Mouse (Mus musculus) MEL (cell line): ENCODE measurements around the gene Diaph3. TPM values are rescaled to one million over a fixed set of nuclear protein-coding genes. Genes with fewer than 3 reads are reported as not detected.

Experiments used
- DNase-seq: peaks from one replicate; pipeline ENCODE4 v3.0.0; 2011; ENCODE audit warnings: low read depth, low spot score
- H3K27ac ChIP-seq: 2 replicates; pipeline ENCODE4 v1.5.1; 2012; ENCODE audit warnings: low read depth, mild to moderate bottlenecking, control low read depth, low read length, moderate library complexity; ENCODE audit not compliant: control insufficient read depth
- H3K27me3 ChIP-seq, 2 experiments: fragments of 150-350 bp in 1 of 2; sonication (generic) in 1 of 2; 2 replicates each; pipeline ENCODE4 v1.6.1; 2012; ENCODE audit warnings: low read length in 2 of 2, mild to moderate bottlenecking in 2 of 2, improper control_type of control experiment in 1 of 2, moderate library complexity in 1 of 2; ENCODE audit not compliant: insufficient read depth in 2 of 2, control insufficient read depth in 1 of 2
- H3K36me3 ChIP-seq, 2 experiments: 2 replicates each; pipeline ENCODE4 v1.6.1; 2012 to 2014; ENCODE audit warnings: low read length in 2 of 2, improper control_type of control experiment in 1 of 2, inconsistent platforms in 1 of 2, mild to moderate bottlenecking in 1 of 2; ENCODE audit not compliant: insufficient read depth in 2 of 2, control insufficient read depth in 1 of 2
- H3K4me1 ChIP-seq, 2 experiments: fragments of 150-350 bp in 1 of 2; sonication (generic) in 1 of 2; 2 replicates each; pipeline ENCODE4 v1.6.1; 2012; ENCODE audit warnings: low read length in 2 of 2, improper control_type of control experiment in 1 of 2, mild to moderate bottlenecking in 1 of 2; ENCODE audit not compliant: insufficient read depth in 2 of 2, control insufficient read depth in 1 of 2
- H3K4me3 ChIP-seq, 2 experiments: fragments of 150-350 bp in 1 of 2; sonication (generic) in 1 of 2; 2 replicates each; pipeline ENCODE4 v1.5.1; 2012; ENCODE audit warnings: low read depth in 2 of 2, low read length in 2 of 2, mild to moderate bottlenecking in 2 of 2, moderate library complexity in 2 of 2, control low read depth in 1 of 2, improper control_type of control experiment in 1 of 2; ENCODE audit not compliant: control insufficient read depth in 1 of 2, insufficient read depth in 1 of 2
- H3K79me2 ChIP-seq: 2 replicates; pipeline ENCODE4 v1.6.1; 2012; ENCODE audit warnings: mild to moderate bottlenecking, low read length, moderate library complexity; ENCODE audit not compliant: control insufficient read depth, poor library complexity, insufficient read depth
- H3K9ac ChIP-seq: 2 replicates; pipeline ENCODE4 v1.6.1; 2012; ENCODE audit warnings: low read depth, mild to moderate bottlenecking, control low read depth, low read length, moderate library complexity; ENCODE audit not compliant: control insufficient read depth, poor library complexity, severe bottlenecking
- H3K9me3 ChIP-seq: fragments of 150-350 bp; sonication (generic); replicated peaks from 2 replicates; pipeline ENCODE4 v1.6.1; 2012; ENCODE audit warnings: mild to moderate bottlenecking, low read length, improper control_type of control experiment, moderate library complexity; ENCODE audit not compliant: insufficient read depth
- BHLHE40 ChIP-seq: IDR thresholded peaks from 2 replicates; pipeline ENCODE4 v1.6.1; 2012; ENCODE audit warnings: low read depth, mild to moderate bottlenecking, inconsistent platforms, low read length, improper control_type of control experiment, borderline replicate concordance
- CHD2 ChIP-seq: IDR thresholded peaks from 2 replicates; pipeline ENCODE4 v1.6.1; 2011; ENCODE audit warnings: low read length, improper control_type of control experiment
- E2F4 ChIP-seq: IDR thresholded peaks from 2 replicates; pipeline ENCODE4 v1.6.1; 2011; ENCODE audit warnings: low read depth, low read length, improper control_type of control experiment, borderline replicate concordance
- GABPA ChIP-seq: IDR thresholded peaks from 2 replicates; pipeline ENCODE4 v1.6.1; 2012; ENCODE audit warnings: low read depth, mild to moderate bottlenecking, inconsistent platforms, low read length, improper control_type of control experiment, moderate library complexity
- HCFC1 ChIP-seq: IDR thresholded peaks from 2 replicates; pipeline ENCODE4 v1.6.1; 2012; ENCODE audit warnings: low read depth, mild to moderate bottlenecking, inconsistent platforms, low read length, improper control_type of control experiment, moderate library complexity
- JUND ChIP-seq: IDR thresholded peaks from 2 replicates; pipeline ENCODE4 v1.6.1; 2011; ENCODE audit warnings: low read depth, mild to moderate bottlenecking, improper control_type of control experiment, low read length
- KAT2A ChIP-seq: conservative IDR thresholded peaks from 2 replicates; pipeline ENCODE4 v1.6.1; 2012; ENCODE audit warnings: low read depth, low read length, improper control_type of control experiment, inconsistent platforms
- MAX ChIP-seq: IDR thresholded peaks from 2 replicates; pipeline ENCODE4 v1.6.1; 2011; ENCODE audit warnings: low read length, improper control_type of control experiment
- MAZ ChIP-seq: IDR thresholded peaks from 2 replicates; pipeline ENCODE4 v1.6.1; 2012; ENCODE audit warnings: low read depth, mild to moderate bottlenecking, inconsistent platforms, low read length, improper control_type of control experiment
- MEF2A ChIP-seq: IDR thresholded peaks from 2 replicates; pipeline ENCODE4 v1.6.1; 2014; ENCODE audit warnings: low read depth, mild to moderate bottlenecking, inconsistent platforms, low read length, improper control_type of control experiment; ENCODE audit not compliant: poor library complexity, insufficient replicate concordance, severe bottlenecking; ENCODE audit errors: extremely low read depth
- MXI1 ChIP-seq: IDR thresholded peaks from 2 replicates; pipeline ENCODE4 v1.6.1; 2011; ENCODE audit warnings: mild to moderate bottlenecking, low read depth, low read length, improper control_type of control experiment
- MYB ChIP-seq: IDR thresholded peaks from 2 replicates; pipeline ENCODE4 v1.6.1; 2011; ENCODE audit warnings: mild to moderate bottlenecking, low read depth, low read length, improper control_type of control experiment
- MYC ChIP-seq: IDR thresholded peaks from 2 replicates; pipeline ENCODE4 v1.6.1; 2011; ENCODE audit warnings: low read depth, mild to moderate bottlenecking, low read length, improper control_type of control experiment, moderate library complexity
- NELFE ChIP-seq: IDR thresholded peaks from 2 replicates; pipeline ENCODE4 v1.6.1; 2011; ENCODE audit warnings: low read depth, low read length, improper control_type of control experiment
- POLR2A ChIP-seq, 2 experiments: IDR thresholded peaks; 2 replicates each; pipeline ENCODE4 v1.6.1; 2011 to 2012; ENCODE audit warnings: low read length in 2 of 2, mild to moderate bottlenecking in 2 of 2, control low read depth in 1 of 2, improper control_type of control experiment in 1 of 2, low read depth in 1 of 2, moderate library complexity in 1 of 2; ENCODE audit not compliant: control insufficient read depth in 1 of 2, insufficient read depth in 1 of 2, poor library complexity in 1 of 2
- POLR2AphosphoS2 ChIP-seq: IDR thresholded peaks from 2 replicates; pipeline ENCODE4 v1.6.1; 2011; ENCODE audit warnings: low read length, improper control_type of control experiment
- POLR2AphosphoS5 ChIP-seq: IDR thresholded peaks from 2 replicates; pipeline ENCODE4 v1.6.1; 2012; ENCODE audit warnings: low read depth, borderline replicate concordance, mild to moderate bottlenecking, inconsistent platforms, low read length, moderate library complexity, mixed read lengths
- RCOR1 ChIP-seq: IDR thresholded peaks from 2 replicates; pipeline ENCODE4 v1.6.1; 2012; ENCODE audit warnings: low read depth, mild to moderate bottlenecking, inconsistent platforms, low read length, improper control_type of control experiment
- SIN3A ChIP-seq: IDR thresholded peaks from 2 replicates; pipeline ENCODE4 v1.6.1; 2012; ENCODE audit warnings: low read length, improper control_type of control experiment, inconsistent platforms
- SMC3 ChIP-seq: IDR thresholded peaks from 2 replicates; pipeline ENCODE4 v1.6.1; 2011; ENCODE audit warnings: low read depth, low read length, improper control_type of control experiment
- TAL1 ChIP-seq: IDR thresholded peaks from 2 replicates; pipeline ENCODE4 v1.6.1; 2012; ENCODE audit warnings: mild to moderate bottlenecking, inconsistent platforms, low read length, moderate library complexity, mixed read lengths
- TBP ChIP-seq: IDR thresholded peaks from 2 replicates; pipeline ENCODE4 v1.8.0; 2011; ENCODE audit warnings: low read depth, low read length, improper control_type of control experiment
- UBTF ChIP-seq: IDR thresholded peaks from 2 replicates; pipeline ENCODE4 v1.6.1; 2012; ENCODE audit warnings: low read depth, mild to moderate bottlenecking, inconsistent platforms, low read length, improper control_type of control experiment, moderate library complexity, borderline replicate concordance; ENCODE audit not compliant: insufficient read depth
- USF1 ChIP-seq: IDR thresholded peaks from 2 replicates; pipeline ENCODE4 v1.6.1; 2014; ENCODE audit warnings: low read depth, mild to moderate bottlenecking, inconsistent platforms, low read length, improper control_type of control experiment, moderate library complexity
- USF2 ChIP-seq, 2 experiments: IDR thresholded peaks; 2 replicates each; pipeline ENCODE4 v1.6.1; 2011 to 2012; ENCODE audit warnings: improper control_type of control experiment in 2 of 2, low read length in 2 of 2, borderline replicate concordance in 1 of 2, inconsistent platforms in 1 of 2, low read depth in 1 of 2, mild to moderate bottlenecking in 1 of 2; ENCODE audit not compliant: insufficient read depth in 1 of 2
- ZC3H11A ChIP-seq: IDR thresholded peaks from 2 replicates; pipeline ENCODE4 v1.6.1; 2012; ENCODE audit warnings: low read depth, mild to moderate bottlenecking, inconsistent platforms, low read length, improper control_type of control experiment
- ZMIZ1 ChIP-seq: IDR thresholded peaks from 2 replicates; pipeline ENCODE4 v1.6.1; 2012; ENCODE audit warnings: low read depth, mild to moderate bottlenecking, inconsistent platforms, low read length, improper control_type of control experiment, moderate library complexity
- ZNF384 ChIP-seq: IDR thresholded peaks from 2 replicates; pipeline ENCODE4 v1.6.1; 2012; ENCODE audit warnings: low read depth, mild to moderate bottlenecking, inconsistent platforms, low read length, improper control_type of control experiment
- polyA plus RNA-seq, 2 experiments: library from polyadenylated mRNA; stranded (reverse) in 1 of 2; unstranded in 1 of 2; fragments of >175 nt in 1 of 2; fragments of >200 nt in 1 of 2; gene quantifications; 2 replicates each; pipeline versions ENCODE4 v1.2.1 to v1.2.4; 2012; ENCODE audit warnings: low replicate concordance in 2 of 2, low read depth in 1 of 2; ENCODE audit not compliant: insufficient read length in 2 of 2, insufficient read depth in 1 of 2, missing spikeins in 1 of 2
- total RNA-seq: library from RNA; depleted of rRNA; stranded (reverse); fragments of 300-350 nt; gene quantifications from 2 replicates; pipeline ENCODE4 v1.2.3, GENCODE M21; 2012

The Diaph3 gene
- total and polyA plus RNA-seq, 3 experiments: 9.0 to 11.9 TPM; not detected in 1

DNA sequence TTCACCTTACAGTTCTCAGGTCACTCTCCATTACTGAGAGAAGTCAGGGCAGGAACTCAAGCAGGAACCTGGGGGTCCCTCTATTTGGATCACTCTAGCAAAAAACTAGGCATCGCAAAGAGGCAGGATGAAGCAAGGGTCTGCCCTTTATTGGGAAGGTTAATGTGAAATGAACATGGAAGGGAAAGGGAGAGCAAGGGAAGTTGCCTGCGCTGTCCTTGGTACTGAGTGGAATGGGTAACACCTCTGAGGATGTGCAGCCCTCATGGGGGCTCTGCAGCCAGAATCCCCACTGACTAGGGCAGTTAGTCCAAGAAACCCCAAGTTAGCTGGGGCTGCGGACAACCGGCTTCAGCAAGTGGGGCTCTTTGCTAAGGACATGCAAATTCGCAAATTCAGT, 507.2 kb downstream of the Diaph3 start:
- no peak overlapping the region for H3K27ac ChIP-seq
- no peak overlapping the region for H3K4me3 ChIP-seq
- H3K9ac ChIP-seq: no peak overlapping the region
- H3K9me3 ChIP-seq: no peaks in the 10 kb centered on the region
- peak; percentile 42 for DNase-seq
- no peak for TF ChIP-seq POLR2AphosphoS5
- TF ChIP-seq ZC3H11A: no peak
- no peak for TF ChIP-seq E2F4
- no peak for TF ChIP-seq MAZ
- no peak for TF ChIP-seq RCOR1
- no peak for TF ChIP-seq TBP
- no peak for TF ChIP-seq TAL1
- TF ChIP-seq KAT2A: no peak
- no peak for TF ChIP-seq JUND
- TF ChIP-seq MAX: no peak
- no peak for TF ChIP-seq SIN3A
- no peak for TF ChIP-seq ZMIZ1
- no peak for TF ChIP-seq USF2 (IDR thresholded peaks at IDR 0.05; ENCODE audit: borderline replicate concordance in 1 of 2, insufficient read depth in 1 of 2, low read depth in 1 of 2, low read length in 2 of 2)
- TF ChIP-seq UBTF: no peak
- TF ChIP-seq BHLHE40: no peak
- TF ChIP-seq MXI1: no peak
- TF ChIP-seq POLR2A (IDR thresholded peaks at IDR 0.05; ENCODE audit: control insufficient read depth in 1 of 2, insufficient read depth in 1 of 2, low read depth in 1 of 2, low read length in 2 of 2, poor library complexity in 1 of 2): no peak
- TF ChIP-seq MYB: no peak
- TF ChIP-seq HCFC1: no peak
- TF ChIP-seq ZNF384: no peak
- no peaks in the 10 kb centered on the region for H3K27me3 ChIP-seq
- no peaks in the 10 kb centered on the region for H3K36me3 ChIP-seq
- H3K4me1 ChIP-seq: 0 out of 4 replicates have a peak, but pooled peaks cover 0 to 2% of the 10 kb centered on the region in 2 experiments
- H3K79me2 ChIP-seq: no peaks in the 10 kb centered on the region

DNA sequence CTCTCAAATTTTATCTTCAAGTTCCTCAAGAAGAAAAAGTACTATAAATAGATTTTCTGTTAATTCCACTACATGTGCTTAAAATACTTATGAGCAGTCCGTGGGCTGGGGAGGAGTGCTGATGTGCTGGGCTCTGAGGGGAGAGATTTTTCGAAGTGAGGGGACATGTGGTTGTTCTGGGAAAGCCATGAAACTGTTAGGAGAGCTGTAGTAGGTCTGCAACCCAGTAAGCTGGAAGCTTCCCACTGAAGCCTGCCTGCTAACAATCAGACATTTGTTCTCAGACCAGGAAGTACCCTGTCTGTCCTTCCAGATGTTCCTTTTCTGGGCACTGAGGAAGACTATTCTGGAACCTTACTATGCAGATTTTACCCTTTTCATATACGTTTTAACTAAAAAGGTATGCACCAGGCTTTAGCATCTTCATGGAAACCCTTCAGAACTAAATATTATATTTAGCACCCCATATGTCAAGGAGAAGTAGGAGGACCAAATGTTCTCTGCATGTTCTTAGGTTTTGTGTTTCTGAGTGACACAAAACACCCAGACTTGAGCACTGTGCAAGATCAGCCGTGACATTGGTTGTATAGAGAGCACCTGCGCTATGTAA, 516.1 kb downstream of the Diaph3 start:
- H3K4me3 ChIP-seq: no peak overlapping the region
- no peak for DNase-seq
- H3K4me1 ChIP-seq: 0 out of 4 replicates have a peak, but pooled peaks cover 0 to 2% of the 10 kb centered on the region in 2 experiments
- TF ChIP-seq MEF2A (no peak), USF1 (no peak), MYB (no peak), SMC3 (no peak), POLR2A (IDR thresholded peaks at IDR 0.05; ENCODE audit: control insufficient read depth in 1 of 2, insufficient read depth in 1 of 2, low read depth in 1 of 2, low read length in 2 of 2, poor library complexity in 1 of 2) (no peak), CHD2 (no peak), SIN3A (no peak), MXI1 (no peak), GABPA (no peak), POLR2AphosphoS2 (no peak), NELFE (no peak), MYC (no peak), HCFC1 (no peak), MAZ (no peak), TAL1 (no peak), POLR2AphosphoS5 (no peak), RCOR1 (no peak)
- H3K79me2 ChIP-seq: no peaks in the 10 kb centered on the region
- H3K9me3 ChIP-seq: no peaks in the 10 kb centered on the region
- H3K27ac ChIP-seq: no peak overlapping the region
- no peaks in the 10 kb centered on the region for H3K27me3 ChIP-seq
- no peak overlapping the region for H3K9ac ChIP-seq
- no peaks in the 10 kb centered on the region for H3K36me3 ChIP-seq
